Mouse (Mus musculus) CH12.LX (cell line): ENCODE data around the gene Chd4. TPM values are rescaled to one million over a fixed set of nuclear protein-coding genes. Genes with fewer than 3 reads are reported as not detected.

Experiments used
- DNase-seq: peaks from one replicate; pipeline ENCODE4 v3.0.0-alpha.2; 2013; ENCODE audit errors: extremely low read depth
- H3K27ac ChIP-seq: 2 replicates; pipeline ENCODE4 v1.5.1; 2012; ENCODE audit warnings: low read depth, mild to moderate bottlenecking, control low read depth, moderate library complexity; ENCODE audit not compliant: insufficient read depth
- H3K27me3 ChIP-seq: replicated peaks from 2 replicates; pipeline ENCODE3; 2012; ENCODE audit warnings: inconsistent platforms
- H3K36me3 ChIP-seq, 2 experiments: replicated peaks in 1 of 2; 2 replicates each; pipeline versions ENCODE3 to v1.6.1; 2012; ENCODE audit warnings: inconsistent platforms in 1 of 2, low read length in 1 of 2, mild to moderate bottlenecking in 1 of 2, mixed read lengths in 1 of 2, moderate library complexity in 1 of 2; ENCODE audit not compliant: control insufficient read depth in 1 of 2, insufficient read depth in 1 of 2
- H3K4me1 ChIP-seq, 2 experiments: 2 replicates each; pipeline ENCODE4 v1.6.1; 2012; ENCODE audit warnings: inconsistent platforms in 1 of 2, moderate library complexity in 1 of 2; ENCODE audit not compliant: insufficient read depth in 2 of 2, control insufficient read depth in 1 of 2
- H3K4me2 ChIP-seq: 2 replicates; pipeline ENCODE4 v1.6.1; 2012; ENCODE audit warnings: low read depth, mild to moderate bottlenecking, control low read depth; ENCODE audit not compliant: poor library complexity, insufficient read depth, severe bottlenecking
- H3K4me3 ChIP-seq, 3 experiments: fragments of 150-350 bp in 1 of 3; sonication (generic) in 1 of 3; replicated peaks in 1 of 3; 2 replicates each; pipeline versions ENCODE3 to v1.5.1; 2011 to 2012; ENCODE audit warnings: low read depth in 2 of 3, low read length in 2 of 3, mild to moderate bottlenecking in 2 of 3, moderate library complexity in 2 of 3, control low read depth in 1 of 3, improper control_type of control experiment in 1 of 3, inconsistent platforms in 1 of 3, mixed read lengths in 1 of 3; ENCODE audit not compliant: poor library complexity in 1 of 3
- H3K79me2 ChIP-seq: replicated peaks from 2 replicates; pipeline ENCODE4 v1.6.1; 2012; ENCODE audit warnings: mild to moderate bottlenecking, moderate library complexity; ENCODE audit not compliant: control insufficient read depth, poor library complexity, insufficient read depth, severe bottlenecking; ENCODE audit errors: extremely low read depth
- H3K9ac ChIP-seq: 2 replicates; pipeline ENCODE4 v1.6.1; 2012; ENCODE audit warnings: low read depth, mild to moderate bottlenecking, control low read depth, moderate library complexity; ENCODE audit not compliant: insufficient read depth
- H3K9me3 ChIP-seq: replicated peaks from 2 replicates; pipeline ENCODE3; 2012; ENCODE audit warnings: low read length, inconsistent platforms, mixed read lengths
- BHLHE40 ChIP-seq: IDR thresholded peaks from 2 replicates; pipeline ENCODE4 v1.6.1; 2011; ENCODE audit warnings: mild to moderate bottlenecking, low read depth, low read length, improper control_type of control experiment
- CHD2 ChIP-seq: IDR thresholded peaks from 2 replicates; pipeline ENCODE4 v1.6.1; 2011; ENCODE audit warnings: low read length, improper control_type of control experiment
- HCFC1 ChIP-seq: IDR thresholded peaks from 2 replicates; pipeline ENCODE4 v1.6.1; 2012; ENCODE audit warnings: low read depth, mild to moderate bottlenecking, inconsistent platforms, low read length, improper control_type of control experiment
- IRF4 ChIP-seq: IDR thresholded peaks from 2 replicates; pipeline ENCODE4 v1.6.1; 2014; ENCODE audit warnings: low read depth, mild to moderate bottlenecking, inconsistent platforms, low read length, improper control_type of control experiment
- JUND ChIP-seq: conservative IDR thresholded peaks from 2 replicates; pipeline ENCODE4 v1.6.1; 2011; ENCODE audit warnings: low read depth, low read length, improper control_type of control experiment
- MAX ChIP-seq: IDR thresholded peaks from 2 replicates; pipeline ENCODE4 v1.6.1; 2011; ENCODE audit warnings: low read length, improper control_type of control experiment
- MAZ ChIP-seq: IDR thresholded peaks from 2 replicates; pipeline ENCODE4 v1.6.1; 2012; ENCODE audit warnings: low read depth, mild to moderate bottlenecking, inconsistent platforms, low read length, improper control_type of control experiment, moderate library complexity
- MEF2A ChIP-seq: IDR thresholded peaks from 2 replicates; pipeline ENCODE4 v1.6.1; 2014; ENCODE audit warnings: low read depth, mild to moderate bottlenecking, inconsistent platforms, low read length, improper control_type of control experiment, borderline replicate concordance
- MXI1 ChIP-seq: IDR thresholded peaks from 2 replicates; pipeline ENCODE4 v1.6.1; 2011; ENCODE audit warnings: mild to moderate bottlenecking, low read depth, low read length, improper control_type of control experiment
- MYC ChIP-seq: IDR thresholded peaks from 2 replicates; pipeline ENCODE4 v1.6.1; 2011; ENCODE audit warnings: low read depth, mild to moderate bottlenecking, improper control_type of control experiment, low read length
- NELFE ChIP-seq: IDR thresholded peaks from 2 replicates; pipeline ENCODE4 v1.6.1; 2011; ENCODE audit warnings: low read depth, low read length, improper control_type of control experiment
- NRF1 ChIP-seq: IDR thresholded peaks from 2 replicates; pipeline ENCODE4 v1.6.1; 2014; ENCODE audit warnings: low read depth, mild to moderate bottlenecking, inconsistent platforms, low read length, improper control_type of control experiment, moderate library complexity
- PAX5 ChIP-seq: IDR thresholded peaks from 2 replicates; pipeline ENCODE4 v1.6.1; 2012; ENCODE audit warnings: low read length, inconsistent platforms, mixed read lengths
- POLR2A ChIP-seq: IDR thresholded peaks from 2 replicates; pipeline ENCODE4 v1.6.1; 2011; ENCODE audit warnings: low read depth, mild to moderate bottlenecking, improper control_type of control experiment, low read length
- POLR2AphosphoS2 ChIP-seq: IDR thresholded peaks from 2 replicates; pipeline ENCODE4 v1.6.1; 2011; ENCODE audit warnings: low read depth, low read length, improper control_type of control experiment
- TCF12 ChIP-seq: IDR thresholded peaks from 2 replicates; pipeline ENCODE4 v1.6.1; 2014; ENCODE audit warnings: low read depth, mild to moderate bottlenecking, inconsistent platforms, low read length, improper control_type of control experiment
- UBTF ChIP-seq: IDR thresholded peaks from 2 replicates; pipeline ENCODE4 v1.6.1; 2012; ENCODE audit warnings: low read depth, mild to moderate bottlenecking, inconsistent platforms, low read length, improper control_type of control experiment, moderate library complexity
- USF1 ChIP-seq: IDR thresholded peaks from 2 replicates; pipeline ENCODE4 v1.6.1; 2014; ENCODE audit warnings: low read depth, mild to moderate bottlenecking, inconsistent platforms, low read length, improper control_type of control experiment
- USF2 ChIP-seq: conservative IDR thresholded peaks from 2 replicates; pipeline ENCODE4 v1.6.1; 2011; ENCODE audit warnings: low read depth, low read length, improper control_type of control experiment
- ZMIZ1 ChIP-seq: IDR thresholded peaks from 2 replicates; pipeline ENCODE4 v1.6.1; 2012; ENCODE audit warnings: low read depth, mild to moderate bottlenecking, inconsistent platforms, low read length, improper control_type of control experiment
- ZNF384 ChIP-seq: IDR thresholded peaks from 2 replicates; pipeline ENCODE4 v1.6.1; 2012; ENCODE audit warnings: low read depth, low read length, improper control_type of control experiment, inconsistent platforms
- dilution Hi-C: fragments of 300-500 bp; cut with MboI; formaldehyde crosslinking; loops from 2 replicates; pipeline ENCODE4 v1.14.3; 2020; ENCODE audit warnings: low sequenced_read_pairs; ENCODE audit not compliant: extremely low pct_unique_long_range_greater_than_20kb, extremely low pct_ligation_motif_present
- in situ Hi-C: fragments of 300-500 bp; cut with MboI; formaldehyde crosslinking; loops from 3 replicates; pipeline ENCODE4 v1.14.3; 2019; ENCODE audit warnings: low sequenced_read_pairs, low pct_ligation_motif_present, low pct_unique_long_range_greater_than_20kb, mixed read lengths
- polyA plus RNA-seq: library from polyadenylated mRNA; unstranded; fragments of >175 nt; gene quantifications from 2 replicates; pipeline ENCODE4 v1.2.1, GENCODE M21; 2012; ENCODE audit warnings: low read depth; ENCODE audit not compliant: insufficient read length
- total RNA-seq, 2 experiments: library from RNA; depleted of rRNA; stranded (reverse); fragments of 300-350 nt in 1 of 2; fragments of >200 nt in 1 of 2; gene quantifications; 2 replicates each; pipeline ENCODE4 v1.2.3; 2012 to 2014

The Chd4 gene
- total and polyA plus RNA-seq, 3 experiments = 72.7 to 200 (median 165) TPM

GRCm38 (mm10) chr6:125071896-125072279 is 23.9 kb upstream of the Chd4 start:
- H3K27ac ChIP-seq = peak overlapping the region; percentile 93
- H3K4me2 ChIP-seq = peak overlapping the region; percentile 92
- peak; percentile 97 for TF ChIP-seq MAZ
- peak; percentile 51; the same call in 1 of the 2 replicates for TF ChIP-seq CHD2
- no peak for TF ChIP-seq MAX
- 0 out of 2 replicates have a peak, but pooled peaks have one; percentile 19 for TF ChIP-seq HCFC1
- no peak for TF ChIP-seq USF1
- TF ChIP-seq NELFE = peak; percentile 49; the same call in 1 of the 2 replicates
- no peak for TF ChIP-seq BHLHE40
- TF ChIP-seq PAX5 = no peak
- no peak for TF ChIP-seq ZMIZ1
- no peak for TF ChIP-seq IRF4
- TF ChIP-seq MEF2A = no peak
- TF ChIP-seq POLR2AphosphoS2 = no peak
- no peak for TF ChIP-seq MXI1
- no peak for TF ChIP-seq MYC
- no peak for TF ChIP-seq NRF1
- TF ChIP-seq TCF12 = 0 out of 2 replicates have a peak, but pooled peaks have one; percentile 9
- 0 out of 2 replicates have a peak, but pooled peaks have one; percentile 3 for TF ChIP-seq ZNF384
- no peak for TF ChIP-seq JUND
- no peak for TF ChIP-seq USF2
- H3K79me2 ChIP-seq = no peaks in the 10 kb centered on the region
- peak overlapping the region; percentile 81 for H3K9ac ChIP-seq
- dilution Hi-C loops (no loop called here), in situ Hi-C loops (no loop called here)
- no peaks in the 10 kb centered on the region for H3K27me3 ChIP-seq
- peaks cover 21 to 44% of the 10 kb centered on the region in 2 experiments for H3K4me1 ChIP-seq
- H3K36me3 ChIP-seq = peaks cover 0 to 10% of the 10 kb centered on the region in 2 experiments
- H3K9me3 ChIP-seq = no peaks in the 10 kb centered on the region
- H3K4me3 ChIP-seq = peak overlapping the region; percentile 53 to 69 (median 59)
- DNase-seq = peak; percentile 69

GRCm38 (mm10) chr6:125073825-125074224 is 22.0 kb upstream of the Chd4 start:
- Histone ChIP-seq H3K36me3 (peaks cover 0 to 18% of the 10 kb centered on the region in 2 experiments), H3K9ac (no peak overlapping the region), H3K4me1 (peaks cover 17 to 34% of the 10 kb centered on the region in 2 experiments), H3K9me3 (no peaks in the 10 kb centered on the region), H3K27ac (no peak overlapping the region), H3K4me3 (no peak overlapping the region), H3K4me2 (peak overlapping the region; percentile 26), H3K27me3 (no peaks in the 10 kb centered on the region), H3K79me2 (no peaks in the 10 kb centered on the region)
- TF ChIP-seq POLR2A (no peak), NRF1 (peak; percentile 27; the same call in 1 of the 2 replicates), IRF4 (peak; percentile 20; the same call in 1 of the 2 replicates), UBTF (no peak), BHLHE40 (peak; percentile 39; the same call in 1 of the 2 replicates), MAZ (no peak)
- in situ Hi-C loops = no loop called here
- dilution Hi-C loops = no loop called here
- peak; percentile 48 for DNase-seq
